Mouse (Mus musculus) midbrain, postnatal 0 days (tissue): ENCODE results near the gene Dennd5b. TPM values are rescaled to one million over a fixed set of nuclear protein-coding genes. Genes with fewer than 3 reads are reported as not detected.

Experiments used
- ATAC-seq: fragments of 200-750 bp; cut with Nextera tagmentation; 2 replicates; pipeline ENCODE4 v1.8.0; 2017; ENCODE audit warnings: moderate number of reproducible peaks, mild to moderate bottlenecking, moderate TSS enrichment, moderate library complexity; ENCODE audit not compliant: low FRiP score
- DNase-seq: peaks from one replicate; pipeline ENCODE4 v3.0.0-alpha.2; 2015; ENCODE audit warnings: low spot score
- H3K27ac ChIP-seq: fragments of 300-500 bp; sonication (generic); 2 replicates; pipeline ENCODE4 v1.5.1; 2014; ENCODE audit warnings: low read depth, mild to moderate bottlenecking, low read length, mixed read lengths
- H3K27me3 ChIP-seq: fragments of 300-500 bp; sonication (generic); 2 replicates; pipeline ENCODE4 v1.6.1; 2014; ENCODE audit warnings: low read length, control low read depth, mixed read lengths; ENCODE audit not compliant: insufficient read depth
- H3K36me3 ChIP-seq: fragments of 300-500 bp; sonication (generic); 2 replicates; pipeline ENCODE4 v1.6.1; 2014; ENCODE audit warnings: low read length, control low read depth, mixed read lengths; ENCODE audit not compliant: insufficient read depth
- H3K4me1 ChIP-seq: fragments of 300-500 bp; sonication (generic); 2 replicates; pipeline ENCODE4 v1.6.1; 2014; ENCODE audit warnings: mild to moderate bottlenecking, control low read depth, antibody characterized with exemption, low read length, mixed read lengths; ENCODE audit not compliant: insufficient read depth
- H3K4me2 ChIP-seq: fragments of 300-500 bp; sonication (generic); 2 replicates; pipeline ENCODE4 v1.6.1; 2014; ENCODE audit warnings: low read depth, mild to moderate bottlenecking, low read length, mixed read lengths; ENCODE audit not compliant: poor library complexity, severe bottlenecking
- H3K4me3 ChIP-seq: fragments of 300-500 bp; sonication (generic); 2 replicates; pipeline ENCODE4 v1.5.1; 2014; ENCODE audit warnings: low read depth, mild to moderate bottlenecking, low read length, moderate library complexity
- H3K9ac ChIP-seq: fragments of 300-500 bp; sonication (generic); replicated peaks from 2 replicates; pipeline ENCODE4 v1.6.1; 2014; ENCODE audit warnings: mild to moderate bottlenecking, low read length, moderate library complexity, mixed read lengths; ENCODE audit not compliant: poor library complexity, severe bottlenecking
- H3K9me3 ChIP-seq: fragments of 300-500 bp; sonication (generic); 2 replicates; pipeline ENCODE4 v1.6.1; 2016; ENCODE audit warnings: low read length, control low read depth
- CTCF ChIP-seq: IDR thresholded peaks from 2 replicates; pipeline ENCODE4 v1.5.1; 2016; ENCODE audit warnings: antibody characterized with exemption, mild to moderate bottlenecking
- WGBS: fragments of 180-500 bp; shearing (Covaris S2); extraction: QIAGEN DNeasy Blood & Tissue Kit; methylation state at CpG from one replicate; pipeline ENCODE4 v1.1.7; 2014; 5-methylcytosine and 5-hydroxymethylcytosine counted together
- polyA plus RNA-seq: library from polyadenylated mRNA; unstranded; fragments of >200 nt; fragmentation: Nextera tagmentation; extraction: Ambion mirVana; gene quantifications from 2 replicates; pipeline ENCODE4 v1.2.1, GENCODE M21; 2015
- total RNA-seq: library from RNA; depleted of rRNA; stranded (reverse); fragments of >200 nt; gene quantifications from 2 replicates; pipeline ENCODE4 v1.2.3, GENCODE M21; 2014

Dennd5b gene
- total and polyA plus RNA-seq, 2 experiments from 2014 or later: 11.0 to 47.1 TPM

GRCm38 (mm10) chr6:148955641-148956420, 145.6 kb downstream of the Dennd5b start:
- no peaks in the 10 kb centered on the region for H3K27me3 ChIP-seq
- no peak overlapping the region for H3K27ac ChIP-seq
- H3K4me1 ChIP-seq: no peaks in the 10 kb centered on the region
- DNase-seq (no peak), ATAC-seq (no peak)
- no peak overlapping the region for H3K9ac ChIP-seq
- no peak overlapping the region for H3K4me2 ChIP-seq
- TF ChIP-seq CTCF: no peak
- H3K4me3 ChIP-seq: no peak overlapping the region
- H3K36me3 ChIP-seq: no peaks in the 10 kb centered on the region
- no peaks in the 10 kb centered on the region for H3K9me3 ChIP-seq

GRCm38 (mm10) chr6:148946881-148947405, 154.5 kb downstream of the Dennd5b start:
- H3K36me3 ChIP-seq: no peaks in the 10 kb centered on the region
- no peaks in the 10 kb centered on the region for H3K9me3 ChIP-seq
- peak overlapping the region; percentile 97 for H3K4me2 ChIP-seq
- H3K4me1 ChIP-seq: 0 out of 2 replicates have a peak, but pooled peaks cover 3% of the 10 kb centered on the region
- 24% methylated on average over 11 of the region's 11 CpGs for WGBS
- no peaks in the 10 kb centered on the region for H3K27me3 ChIP-seq
- peak; percentile 4 for DNase-seq
- peak overlapping the region; percentile 50; the same call in 1 of the 2 replicates for H3K9ac ChIP-seq
- peak overlapping the region; percentile 81 for H3K4me3 ChIP-seq
- no peak for TF ChIP-seq CTCF
- 0 out of 2 replicates have a peak overlapping the region, but pooled peaks have one; percentile 26 for H3K27ac ChIP-seq
- ATAC-seq: no peak

- peak within 1 kb of the TSS; percentile 97 for H3K4me2 ChIP-seq
- H3K36me3 ChIP-seq: no peaks in the 10 kb centered on the region
- WGBS: under 1% methylated on average over 31 of the region's 47 CpGs
- TF ChIP-seq CTCF: no peak
- H3K27ac ChIP-seq: peak within 1 kb of the TSS; percentile 26
- no peaks in the 10 kb centered on the region for H3K9me3 ChIP-seq
- DNase-seq (peak; percentile 98), ATAC-seq (peak; percentile 78)
- H3K9ac ChIP-seq: peak within 1 kb of the TSS; percentile 64
- H3K4me1 ChIP-seq: 0 out of 2 replicates have a peak, but pooled peaks cover 3% of the 10 kb centered on the region
- H3K27me3 ChIP-seq: no peaks in the 10 kb centered on the region
- H3K4me3 ChIP-seq: peak within 1 kb of the TSS; percentile 81
Observed at GRCm38 (mm10) chr6:148946409-148946742, 155.1 kb downstream of the Dennd5b start, which contains the start of gene Sinhcaf. Gene Sinhcaf (minus strand): TSS chr6:148946467.

- peak; percentile 57 for ATAC-seq
- 0 out of 2 replicates have a peak, but pooled peaks cover 3% of the 10 kb centered on the region for H3K4me1 ChIP-seq
- under 1% methylated on average over 72 of the region's 75 CpGs for whole genome bisulfite sequencing
- no peaks in the 10 kb centered on the region for H3K36me3 ChIP-seq
- H3K4me3 ChIP-seq: peak overlapping the region; percentile 81
- no peaks in the 10 kb centered on the region for H3K9me3 ChIP-seq
- peak overlapping the region; percentile 14 for H3K27ac ChIP-seq
- no peaks in the 10 kb centered on the region for H3K27me3 ChIP-seq
- DNase-seq: peak; percentile 34
- peak overlapping the region; percentile 64 for H3K9ac ChIP-seq
- peak overlapping the region; percentile 97 for H3K4me2 ChIP-seq
- TF ChIP-seq CTCF: no peak
Observed at GRCm38 (mm10) chr6:148945509-148946408, 155.7 kb downstream of the Dennd5b start.

GRCm38 (mm10) chr6:148944767-148945508, 156.5 kb downstream of the Dennd5b start:
- Histone ChIP-seq H3K9ac (peak overlapping the region; percentile 64), H3K4me1 (0 out of 2 replicates have a peak, but pooled peaks cover 3% of the 10 kb centered on the region), H3K4me3 (peak overlapping the region; percentile 81), H3K4me2 (peak overlapping the region; percentile 97), H3K27ac (no peak overlapping the region), H3K27me3 (no peaks in the 10 kb centered on the region), H3K9me3 (no peaks in the 10 kb centered on the region), H3K36me3 (no peaks in the 10 kb centered on the region)
- TF ChIP-seq CTCF: no peak
- WGBS: under 1% methylated on average over 90 of the region's 92 CpGs
- ATAC-seq: peak; percentile 67
- peak; percentile 49 for DNase-seq
